Mouse (Mus musculus) liver, adult 2 months (tissue): ENCODE data around the gene Fblim1. TPM values are rescaled to one million over a fixed set of nuclear protein-coding genes. Genes with fewer than 3 reads are reported as not detected.

Experiments used
- DNase-seq: peaks from one replicate; pipeline ENCODE4 v3.0.0-alpha.2; 2011; ENCODE audit warnings: low read depth, low spot score; ENCODE audit errors: extremely low read depth
- H3K27ac ChIP-seq: fragments of 200-500 bp; replicated peaks from 2 replicates; pipeline ENCODE4 v1.5.1; 2012; ENCODE audit warnings: low read depth, mild to moderate bottlenecking, control low read depth, inconsistent platforms, low read length; ENCODE audit not compliant: insufficient read depth
- H3K27me3 ChIP-seq: fragments of 200-500 bp; 2 replicates; pipeline ENCODE4 v1.6.1; 2012; ENCODE audit warnings: mild to moderate bottlenecking, moderate library complexity, low read length, inconsistent platforms; ENCODE audit not compliant: control insufficient read depth, insufficient read depth
- H3K36me3 ChIP-seq: fragments of 200-500 bp; 2 replicates; pipeline ENCODE4 v1.6.1; 2012; ENCODE audit warnings: low read length, inconsistent platforms; ENCODE audit not compliant: control insufficient read depth, insufficient read depth
- H3K4me1 ChIP-seq: fragments of 200-500 bp; 2 replicates; pipeline ENCODE4 v1.6.1; 2011; ENCODE audit warnings: low read length; ENCODE audit not compliant: control insufficient read depth, insufficient read depth
- H3K4me3 ChIP-seq: fragments of 200-500 bp; 2 replicates; pipeline ENCODE4 v1.5.1; 2011; ENCODE audit warnings: low read depth, mild to moderate bottlenecking, control low read depth, low read length, moderate library complexity; ENCODE audit not compliant: insufficient read depth
- H3K79me2 ChIP-seq: fragments of 200-500 bp; 2 replicates; pipeline ENCODE4 v1.6.1; 2012; ENCODE audit warnings: inconsistent platforms, mild to moderate bottlenecking, low read length, moderate library complexity; ENCODE audit not compliant: control insufficient read depth, insufficient read depth
- H3K9ac ChIP-seq: fragments of 200-500 bp; 2 replicates; pipeline ENCODE4 v1.6.1; 2012; ENCODE audit warnings: low read depth, mild to moderate bottlenecking, control low read depth, inconsistent platforms, low read length
- CTCF ChIP-seq: fragments of 200-500 bp; IDR thresholded peaks from 2 replicates; pipeline ENCODE4 v1.5.1; 2011; ENCODE audit warnings: low read depth, low read length, control low read depth
- POLR2A ChIP-seq: fragments of 200-500 bp; IDR thresholded peaks from 2 replicates; pipeline ENCODE4 v1.6.1; 2011; ENCODE audit warnings: low read length, control low read depth; ENCODE audit not compliant: insufficient read depth; ENCODE audit errors: extremely low read depth
- WGBS: fragments of 180-500 bp; shearing (Covaris S2); methylation state at CpG from one replicate; pipeline ENCODE4 v1.1.7; 2018; 5-methylcytosine and 5-hydroxymethylcytosine counted together
- polyA plus RNA-seq: library from polyadenylated mRNA; depleted of rRNA; stranded (reverse); fragments of >200 nt; gene quantifications from 2 replicates; pipeline ENCODE4 v1.2.3, GENCODE M21; 2012
- total RNA-seq: library from RNA; depleted of rRNA; stranded (reverse); fragments of >200 nt; gene quantifications from 2 replicates; pipeline ENCODE4 v1.2.3, GENCODE M21; 2014

Fblim1 gene
- total and polyA plus RNA-seq, 2 experiments, result 0.37 to 0.86 TPM

DNA sequence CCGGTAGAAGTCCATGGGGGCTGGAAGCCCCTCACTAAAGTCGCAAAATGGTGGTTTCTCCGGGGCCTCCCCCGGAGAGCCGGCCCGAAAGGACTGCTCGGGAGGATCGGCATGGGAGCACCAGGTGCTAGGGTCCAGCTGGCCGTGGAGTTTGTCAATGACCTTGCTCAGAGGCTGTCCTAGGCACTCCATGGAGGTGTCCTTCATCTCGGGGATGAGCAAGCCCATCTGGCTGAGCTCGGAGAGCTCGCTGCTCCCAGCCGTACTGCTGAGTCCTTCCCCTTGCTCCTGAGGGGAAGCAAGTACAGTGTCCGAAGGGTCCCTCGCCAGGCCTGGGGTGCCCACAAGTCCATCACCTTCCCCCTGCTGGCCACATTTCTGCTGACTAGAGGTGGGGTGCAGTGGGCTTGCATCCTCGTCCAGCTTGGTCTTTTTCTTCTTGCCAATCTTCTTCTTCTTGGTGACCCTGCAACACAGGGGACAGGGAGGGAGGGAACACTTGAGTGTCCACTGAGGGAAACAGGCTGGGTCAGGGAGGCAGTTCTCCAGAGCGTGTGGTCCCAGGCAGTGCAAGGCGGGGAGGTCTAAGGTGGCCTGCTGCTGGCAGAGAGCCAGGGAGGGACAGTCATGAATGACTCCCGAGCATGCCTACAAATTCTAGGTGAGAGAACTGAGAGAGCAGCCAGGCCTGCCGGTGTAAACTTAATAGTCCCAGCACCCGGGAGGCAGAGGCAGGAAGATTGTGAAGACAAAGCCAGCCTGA is 26.4 kb upstream of the Fblim1 start:
- Histone ChIP-seq H3K9ac (no peak overlapping the region), H3K4me1 (no peaks in the 10 kb centered on the region), H3K4me3 (no peak overlapping the region), H3K27me3 (no peaks in the 10 kb centered on the region), H3K27ac (no peak overlapping the region), H3K36me3 (no peaks in the 10 kb centered on the region; the same call in 1 of the 2 replicates), H3K79me2 (no peaks in the 10 kb centered on the region)
- TF ChIP-seq POLR2A, result no peak
- no peak for TF ChIP-seq CTCF
- DNase-seq, result no peak
- WGBS, result 94% methylated on average over 21 of the region's 21 CpGs

DNA sequence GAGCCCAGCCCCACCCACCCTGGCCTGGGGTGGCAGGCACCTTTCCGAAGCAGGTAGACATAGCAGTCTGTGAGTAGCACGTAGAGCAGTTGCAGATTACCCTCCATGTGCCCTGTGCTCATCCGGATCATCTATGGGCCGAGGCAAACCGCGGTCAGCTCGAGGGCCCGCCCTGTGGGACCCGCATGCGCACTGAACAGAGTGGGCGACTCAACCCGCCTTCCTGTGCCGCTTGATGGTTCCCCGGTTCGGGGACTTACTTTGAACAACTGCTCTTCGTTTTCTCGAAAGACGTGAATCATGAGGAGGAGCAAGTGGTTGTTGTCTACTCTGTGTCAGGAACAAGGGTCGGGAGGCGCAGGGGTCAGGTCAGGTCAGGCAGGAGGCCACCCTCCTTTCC is 25.4 kb upstream of the Fblim1 start:
- no peak overlapping the region for H3K27ac ChIP-seq
- WGBS, result 95% methylated on average over 20 of the region's 20 CpGs
- TF ChIP-seq POLR2A (no peak), CTCF (no peak)
- H3K4me3 ChIP-seq, result no peak overlapping the region
- H3K9ac ChIP-seq, result no peak overlapping the region
- no peaks in the 10 kb centered on the region for H3K27me3 ChIP-seq
- no peaks in the 10 kb centered on the region; the same call in 1 of the 2 replicates for H3K36me3 ChIP-seq
- DNase-seq, result no peak
- H3K79me2 ChIP-seq, result no peaks in the 10 kb centered on the region
- H3K4me1 ChIP-seq, result no peaks in the 10 kb centered on the region

DNA sequence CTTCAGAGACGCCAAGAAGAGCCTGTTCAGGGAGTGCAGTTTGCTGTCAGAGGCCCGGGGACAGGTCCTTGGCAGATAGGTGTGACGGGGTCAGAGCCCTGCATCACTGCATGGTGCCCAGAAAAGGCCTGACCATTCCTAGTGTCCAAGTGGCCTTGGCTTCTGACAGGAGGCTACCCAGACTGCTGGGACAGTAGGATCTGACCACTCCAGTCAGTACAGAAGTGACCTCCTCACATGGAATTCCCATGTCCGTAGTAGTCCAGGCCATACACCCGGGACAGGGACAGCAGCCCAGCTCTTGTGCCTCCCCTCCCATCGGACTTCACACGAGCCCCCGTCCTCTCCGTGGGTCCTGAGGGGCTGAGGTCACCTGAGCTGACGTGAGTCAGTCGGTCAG is 24.1 kb upstream of the Fblim1 start:
- DNase-seq, result no peak
- Histone ChIP-seq H3K4me1 (peaks cover 2% of the 10 kb centered on the region; the same call in 1 of the 2 replicates), H3K27me3 (no peaks in the 10 kb centered on the region), H3K79me2 (no peaks in the 10 kb centered on the region; the same call in 1 of the 2 replicates), H3K4me3 (no peak overlapping the region), H3K9ac (no peak overlapping the region), H3K27ac (no peak overlapping the region), H3K36me3 (no peaks in the 10 kb centered on the region; the same call in 1 of the 2 replicates)
- 95% methylated on average over 11 of the region's 11 CpGs for WGBS
- no peak for TF ChIP-seq CTCF
- no peak for TF ChIP-seq POLR2A

DNA sequence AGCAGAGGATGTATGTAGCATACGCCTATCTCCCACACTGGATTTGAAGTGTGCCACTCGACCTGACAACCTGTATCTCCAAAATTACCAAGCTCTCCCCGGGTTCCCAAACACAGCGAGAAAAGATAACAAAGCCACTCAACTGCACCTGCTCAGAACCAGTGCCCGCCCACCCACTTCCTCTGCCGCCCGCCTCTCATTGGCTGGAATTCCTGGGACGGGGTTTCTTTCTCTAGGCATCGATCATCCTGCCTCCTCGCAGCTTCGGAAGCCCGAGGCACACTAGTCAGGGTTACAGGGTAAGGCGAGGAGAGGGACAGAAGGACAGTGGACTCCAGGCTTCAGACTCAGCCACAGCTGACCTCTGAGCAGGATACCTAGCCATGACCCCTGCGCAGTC is 22.8 kb upstream of the Fblim1 start:
- Histone ChIP-seq H3K4me1 (peaks cover 7% of the 10 kb centered on the region), H3K36me3 (no peaks in the 10 kb centered on the region; the same call in 1 of the 2 replicates), H3K79me2 (peaks cover 4% of the 10 kb centered on the region; the same call in 1 of the 2 replicates), H3K27me3 (no peaks in the 10 kb centered on the region), H3K27ac (no peak overlapping the region), H3K4me3 (no peak overlapping the region), H3K9ac (no peak overlapping the region)
- 89% methylated on average over 14 of the region's 14 CpGs for WGBS
- TF ChIP-seq CTCF (no peak), POLR2A (no peak)
- no peak for DNase-seq

DNA sequence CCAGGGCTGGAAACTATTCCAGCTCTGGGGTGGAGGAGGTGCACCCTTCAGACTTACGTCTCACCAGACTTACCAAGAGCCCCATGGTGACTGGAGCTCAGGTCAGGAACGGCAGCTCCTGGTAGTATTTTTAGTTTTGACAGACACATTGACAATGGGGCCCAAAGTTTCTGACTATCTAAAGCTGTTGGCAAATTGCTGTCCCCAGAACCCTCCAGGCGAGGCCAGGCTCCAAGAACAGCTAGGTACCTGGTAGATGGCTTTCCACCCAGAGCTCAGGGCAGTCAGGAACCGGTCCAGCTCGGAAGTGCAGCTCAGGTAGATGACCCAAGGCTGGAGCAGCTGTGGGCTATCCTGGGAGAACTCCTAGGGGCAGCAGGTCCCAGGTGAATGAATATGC is 21.6 kb upstream of the Fblim1 start:
- no peaks in the 10 kb centered on the region; the same call in 1 of the 2 replicates for H3K36me3 ChIP-seq
- H3K4me3 ChIP-seq, result no peak overlapping the region
- TF ChIP-seq POLR2A (no peak), CTCF (no peak)
- no peak overlapping the region for H3K27ac ChIP-seq
- WGBS, result 96% methylated on average over 5 of the region's 5 CpGs
- H3K27me3 ChIP-seq, result no peaks in the 10 kb centered on the region
- H3K4me1 ChIP-seq, result peaks cover 11% of the 10 kb centered on the region
- no peak for DNase-seq
- peaks cover 4% of the 10 kb centered on the region; the same call in 1 of the 2 replicates for H3K79me2 ChIP-seq
- no peak overlapping the region for H3K9ac ChIP-seq
